Mouse (Mus musculus) megakaryocyte, embryonic 14.5 days (primary cell): ENCODE measurements around the gene Erg.

Source experiments
- FLI1 ChIP-seq: IDR thresholded peaks from 2 replicates; pipeline ENCODE4 v1.6.1; 2012; ENCODE audit warnings: low read length, inconsistent platforms, mixed read lengths
- GATA1 ChIP-seq: IDR thresholded peaks from 3 replicates; pipeline ENCODE4 v1.6.1; 2012; ENCODE audit warnings: mixed read lengths, low read length, inconsistent platforms, borderline replicate concordance

DNA sequence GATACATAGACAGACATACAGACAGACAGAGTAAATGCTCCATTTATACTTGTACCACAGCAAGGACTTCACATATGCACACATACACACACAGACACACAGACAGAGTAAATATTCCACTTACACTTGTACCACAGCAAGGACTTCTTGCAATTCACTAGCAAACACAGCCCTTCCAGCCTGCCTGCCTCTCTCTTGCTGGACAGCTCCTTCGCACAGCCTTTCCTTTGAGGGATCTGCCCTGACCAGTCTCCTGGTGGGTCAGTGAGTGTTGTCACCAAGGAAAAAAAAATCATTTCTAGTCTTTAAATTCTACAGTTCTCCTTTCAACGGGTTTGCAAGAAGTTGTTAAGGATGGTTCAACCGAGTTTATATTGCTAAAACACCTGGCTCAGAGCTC, 92.3 kb downstream of the Erg start:
- TF ChIP-seq GATA1 (no peak), FLI1 (no peak)
